Mouse (Mus musculus): ENCODE measurements at regions not wholly inside any gene's neighbourhood (a gene's known extent, or its start where the extent isn't known, plus 50 kb on each side); places are given as distances from the start of the nearest gene placed in this dataset.

- Histone ChIP-seq H3K9me3 (replicated peaks) (no peaks in the 10 kb centered on the region), H3K27ac (no peak overlapping the region), H3K36me3 (no peaks in the 10 kb centered on the region), H3K4me3 (no peak overlapping the region), H3K9ac (no peak overlapping the region), H3K4me1 (no peaks in the 10 kb centered on the region), H3K4me2 (no peak overlapping the region), H3K27me3 (replicated peaks) (no peaks in the 10 kb centered on the region)
- no peak for ATAC-seq
- WGBS (ENCODE audit: insufficient replicate concordance), result 38% methylated on average over 7 of the region's 7 CpGs
Observed at GRCm38 (mm10) chr12:113338891-113339290, 150.4 kb upstream of the Adam6b start.

GRCm38 (mm10) chr12:113341046-113341445 is 148.3 kb upstream of the Adam6b start:
- Histone ChIP-seq H3K4me1 (no peaks in the 10 kb centered on the region), H3K4me3 (no peak overlapping the region), H3K9me3 (replicated peaks) (no peaks in the 10 kb centered on the region), H3K36me3 (no peaks in the 10 kb centered on the region), H3K9ac (no peak overlapping the region), H3K4me2 (no peak overlapping the region), H3K27me3 (replicated peaks) (no peaks in the 10 kb centered on the region), H3K27ac (no peak overlapping the region)
- ATAC-seq, result no peak
- 42% methylated on average over 3 of the region's 3 CpGs for WGBS (ENCODE audit: insufficient replicate concordance)

- H3K36me3 ChIP-seq, result no peaks in the 10 kb centered on the region
- H3K4me1 ChIP-seq, result no peaks in the 10 kb centered on the region
- H3K9me3 ChIP-seq (replicated peaks), result no peaks in the 10 kb centered on the region
- 63% methylated on average over 2 of the region's 2 CpGs for WGBS (ENCODE audit: insufficient replicate concordance)
- H3K27me3 ChIP-seq (replicated peaks), result no peaks in the 10 kb centered on the region
- no peak overlapping the region for H3K9ac ChIP-seq
- H3K27ac ChIP-seq, result no peak overlapping the region
- H3K4me3 ChIP-seq, result no peak overlapping the region
- no peak for ATAC-seq
- no peak overlapping the region for H3K4me2 ChIP-seq
Observed at GRCm38 (mm10) chr12:113355132-113355531, 134.2 kb upstream of the Adam6b start.

GRCm38 (mm10) chr12:113358077-113358476 is 131.2 kb upstream of the Adam6b start:
- Histone ChIP-seq H3K27me3 (replicated peaks) (no peaks in the 10 kb centered on the region), H3K4me1 (no peaks in the 10 kb centered on the region), H3K9me3 (replicated peaks) (no peaks in the 10 kb centered on the region), H3K27ac (no peak overlapping the region), H3K4me3 (no peak overlapping the region), H3K36me3 (no peaks in the 10 kb centered on the region), H3K4me2 (no peak overlapping the region), H3K9ac (no peak overlapping the region)
- whole genome bisulfite sequencing (ENCODE audit: insufficient replicate concordance), result 51% methylated on average over 5 of the region's 5 CpGs
- ATAC-seq, result no peak

- Histone ChIP-seq H3K27me3 (replicated peaks) (no peaks in the 10 kb centered on the region), H3K4me3 (no peak overlapping the region), H3K27ac (no peak overlapping the region), H3K4me2 (no peak overlapping the region), H3K9me3 (replicated peaks) (no peaks in the 10 kb centered on the region), H3K9ac (no peak overlapping the region), H3K36me3 (no peaks in the 10 kb centered on the region), H3K4me1 (no peaks in the 10 kb centered on the region)
- ATAC-seq, result no peak
- WGBS (ENCODE audit: insufficient replicate concordance), result 68% methylated on average over 7 of the region's 7 CpGs
Observed at GRCm38 (mm10) chr12:113360032-113360431, 129.3 kb upstream of the Adam6b start.

GRCm38 (mm10) chr12:113362409-113363038 is 126.8 kb upstream of the Adam6b start:
- H3K4me2 ChIP-seq, result no peak overlapping the region
- no peaks in the 10 kb centered on the region for H3K36me3 ChIP-seq
- no peak overlapping the region for H3K4me3 ChIP-seq
- no peaks in the 10 kb centered on the region for H3K4me1 ChIP-seq
- 61% methylated on average over 2 of the region's 2 CpGs for WGBS (ENCODE audit: insufficient replicate concordance)
- no peak overlapping the region for H3K27ac ChIP-seq
- ATAC-seq, result no peak
- H3K9ac ChIP-seq, result no peak overlapping the region
- no peaks in the 10 kb centered on the region for H3K27me3 ChIP-seq (replicated peaks)
- no peaks in the 10 kb centered on the region for H3K9me3 ChIP-seq (replicated peaks)

- 0 out of 2 replicates have a peak, but pooled peaks have one; percentile 6 for ATAC-seq
- Histone ChIP-seq H3K36me3 (no peaks in the 10 kb centered on the region), H3K4me1 (no peaks in the 10 kb centered on the region), H3K4me3 (no peak overlapping the region), H3K9ac (no peak overlapping the region), H3K9me3 (replicated peaks) (no peaks in the 10 kb centered on the region), H3K27ac (no peak overlapping the region), H3K4me2 (no peak overlapping the region), H3K27me3 (replicated peaks) (no peaks in the 10 kb centered on the region)
Observed at GRCm38 (mm10) chr12:113364023-113364422, 125.3 kb upstream of the Adam6b start.

GRCm38 (mm10) chr12:113364437-113364836 is 124.9 kb upstream of the Adam6b start:
- peak; percentile 14; the same call in 1 of the 2 replicates for ATAC-seq

GRCm38 (mm10) chr12:113365783-113366182 is 123.5 kb upstream of the Adam6b start:
- no peak overlapping the region for H3K4me3 ChIP-seq

More at GRCm38 (mm10) chr12:113364437-113364836, 124.9 kb upstream of the Adam6b start:
- no peak overlapping the region for H3K9ac ChIP-seq
- H3K4me1 ChIP-seq, result no peaks in the 10 kb centered on the region
- no peak overlapping the region for H3K27ac ChIP-seq
- no peak overlapping the region for H3K4me3 ChIP-seq
- no peak overlapping the region for H3K4me2 ChIP-seq
- no peaks in the 10 kb centered on the region for H3K9me3 ChIP-seq (replicated peaks)
- no peaks in the 10 kb centered on the region for H3K36me3 ChIP-seq
- H3K27me3 ChIP-seq (replicated peaks), result no peaks in the 10 kb centered on the region

GRCm38 (mm10) chr12:113366394-113366793 is 122.9 kb upstream of the Adam6b start:
- H3K27ac ChIP-seq, result no peak overlapping the region
- no peaks in the 10 kb centered on the region for H3K4me1 ChIP-seq
- no peak overlapping the region for H3K9ac ChIP-seq
- no peaks in the 10 kb centered on the region for H3K27me3 ChIP-seq (replicated peaks)
- H3K4me2 ChIP-seq, result no peak overlapping the region
- no peak for ATAC-seq
- WGBS (ENCODE audit: insufficient replicate concordance), result 37% methylated on average over 1 of the region's 1 CpGs
- H3K9me3 ChIP-seq (replicated peaks), result no peaks in the 10 kb centered on the region
- no peaks in the 10 kb centered on the region for H3K36me3 ChIP-seq
- H3K4me3 ChIP-seq, result no peak overlapping the region

More at GRCm38 (mm10) chr12:113365783-113366182, 123.5 kb upstream of the Adam6b start:
- Histone ChIP-seq H3K4me1 (no peaks in the 10 kb centered on the region), H3K4me2 (no peak overlapping the region), H3K27me3 (replicated peaks) (no peaks in the 10 kb centered on the region), H3K36me3 (no peaks in the 10 kb centered on the region), H3K9ac (no peak overlapping the region), H3K27ac (no peak overlapping the region), H3K9me3 (replicated peaks) (no peaks in the 10 kb centered on the region)
- ATAC-seq, result no peak
- WGBS (ENCODE audit: insufficient replicate concordance), result 47% methylated on average over 2 of the region's 2 CpGs

GRCm38 (mm10) chr12:113401578-113402113 is 87.7 kb upstream of the Adam6b start:
- no peaks in the 10 kb centered on the region for H3K36me3 ChIP-seq
- peaks cover 8% of the 10 kb centered on the region; the same call in 1 of the 2 replicates for H3K9me3 ChIP-seq (replicated peaks)
- H3K9ac ChIP-seq, result no peak overlapping the region
- no peak overlapping the region for H3K27ac ChIP-seq
- no peaks in the 10 kb centered on the region for H3K27me3 ChIP-seq (replicated peaks)
- no peaks in the 10 kb centered on the region for H3K4me1 ChIP-seq
- no peak overlapping the region for H3K4me2 ChIP-seq
- ATAC-seq, result no peak
- no peak overlapping the region for H3K4me3 ChIP-seq

GRCm38 (mm10) chr12:113402823-113403222 is 86.5 kb upstream of the Adam6b start:
- no peaks in the 10 kb centered on the region for H3K9me3 ChIP-seq (replicated peaks)
- no peak overlapping the region for H3K4me2 ChIP-seq
- no peak overlapping the region for H3K27ac ChIP-seq
- H3K4me3 ChIP-seq, result no peak overlapping the region
- no peaks in the 10 kb centered on the region for H3K27me3 ChIP-seq (replicated peaks)
- no peaks in the 10 kb centered on the region for H3K4me1 ChIP-seq
- no peak for ATAC-seq
- H3K9ac ChIP-seq, result no peak overlapping the region
- H3K36me3 ChIP-seq, result no peaks in the 10 kb centered on the region
- WGBS (ENCODE audit: insufficient replicate concordance), result 34% methylated on average over 2 of the region's 2 CpGs

- no peak for ATAC-seq
- Histone ChIP-seq H3K4me3 (no peak overlapping the region), H3K27ac (no peak overlapping the region), H3K36me3 (no peaks in the 10 kb centered on the region), H3K27me3 (replicated peaks) (no peaks in the 10 kb centered on the region), H3K9ac (no peak overlapping the region), H3K4me1 (no peaks in the 10 kb centered on the region), H3K9me3 (replicated peaks) (no peaks in the 10 kb centered on the region), H3K4me2 (no peak overlapping the region)
- WGBS (ENCODE audit: insufficient replicate concordance), result 56% methylated on average over 5 of the region's 5 CpGs
Observed at GRCm38 (mm10) chr12:113411113-113411512, 78.2 kb upstream of the Adam6b start.
